Mouse (Mus musculus) limb, embryonic 14.5 days (tissue): ENCODE measurements around the gene Vti1a. TPM values are rescaled to one million over a fixed set of nuclear protein-coding genes. Genes with fewer than 3 reads are reported as not detected.

ENCODE experiments used
- ATAC-seq: fragments of 200-750 bp; cut with Nextera tagmentation; 2 replicates; pipeline ENCODE4 v1.8.0; 2017; ENCODE audit warnings: low read depth, moderate number of reproducible peaks, moderate TSS enrichment; ENCODE audit not compliant: low FRiP score
- DNase-seq: peaks from one replicate; pipeline ENCODE4 v3.0.0-alpha.2; 2015; ENCODE audit warnings: low spot score
- H3K27ac ChIP-seq: fragments of 300-500 bp; sonication (generic); replicated peaks from 2 replicates; pipeline ENCODE4 v1.5.1; 2014; ENCODE audit warnings: low read depth, mild to moderate bottlenecking, low read length, moderate library complexity, mixed read lengths
- H3K27me3 ChIP-seq: fragments of 300-500 bp; sonication (generic); 2 replicates; pipeline ENCODE4 v1.6.1; 2014; ENCODE audit warnings: low read length, mixed read lengths; ENCODE audit not compliant: control insufficient read depth, insufficient read depth
- H3K36me3 ChIP-seq: fragments of 300-500 bp; sonication (generic); 2 replicates; pipeline ENCODE4 v1.6.1; 2014; ENCODE audit warnings: mild to moderate bottlenecking, low read length, moderate library complexity, mixed read lengths; ENCODE audit not compliant: control insufficient read depth, insufficient read depth
- H3K4me1 ChIP-seq: fragments of 300-500 bp; sonication (generic); 2 replicates; pipeline ENCODE4 v1.6.1; 2014; ENCODE audit warnings: antibody characterized with exemption, low read length, mixed read lengths; ENCODE audit not compliant: control insufficient read depth, insufficient read depth
- H3K4me2 ChIP-seq: fragments of 300-500 bp; sonication (generic); replicated peaks from 2 replicates; pipeline ENCODE4 v1.6.1; 2014; ENCODE audit warnings: low read depth, mild to moderate bottlenecking, low read length, moderate library complexity; ENCODE audit not compliant: severe bottlenecking
- H3K4me3 ChIP-seq: fragments of 300-500 bp; sonication (generic); replicated peaks from 2 replicates; pipeline ENCODE4 v1.5.1; 2014; ENCODE audit warnings: low read length
- H3K9ac ChIP-seq: fragments of 300-500 bp; sonication (generic); 2 replicates; pipeline ENCODE4 v1.6.1; 2014; ENCODE audit warnings: mild to moderate bottlenecking, low read depth, low read length, moderate library complexity; ENCODE audit not compliant: severe bottlenecking
- H3K9me3 ChIP-seq: fragments of 300-500 bp; sonication (generic); 2 replicates; pipeline ENCODE4 v1.6.1; 2016; ENCODE audit warnings: low read length; ENCODE audit not compliant: control insufficient read depth
- POLR2A ChIP-seq: fragments of 200-500 bp; IDR thresholded peaks from 2 replicates; pipeline ENCODE4 v1.8.0; 2012; ENCODE audit warnings: inconsistent platforms, mild to moderate bottlenecking, moderate library complexity, borderline replicate concordance; ENCODE audit not compliant: insufficient read depth, insufficient read length; ENCODE audit errors: extremely low read depth
- WGBS: fragments of 180-500 bp; shearing (Covaris S2); extraction: QIAGEN DNeasy Blood & Tissue Kit; methylation state at CpG from one replicate; pipeline ENCODE4 v1.1.7; 2014; 5-methylcytosine and 5-hydroxymethylcytosine counted together
- polyA plus RNA-seq, 2 experiments: library from polyadenylated mRNA; depleted of rRNA in 1 of 2; stranded (reverse) in 1 of 2; unstranded in 1 of 2; fragments of >200 nt; fragmentation: Nextera tagmentation in 1 of 2; extraction: Ambion mirVana in 1 of 2; gene quantifications; 2 replicates each; pipeline versions ENCODE4 v1.2.1 to v1.2.3; 2012 to 2014

Gene Vti1a
- polyA plus RNA-seq, 2 experiments: 14.7 to 22.8 TPM

GRCm38 (mm10) chr19:55662521-55663223, 346.6 kb downstream of the Vti1a start:
- Histone ChIP-seq H3K27me3 (no peaks in the 10 kb centered on the region), H3K36me3 (no peaks in the 10 kb centered on the region), H3K4me3 (no peak overlapping the region), H3K9ac (no peak overlapping the region), H3K4me1 (peaks cover 12% of the 10 kb centered on the region), H3K4me2 (no peak overlapping the region), H3K27ac (no peak overlapping the region), H3K9me3 (no peaks in the 10 kb centered on the region)
- WGBS: 18% methylated on average over 5 of the region's 5 CpGs
- no peak for TF ChIP-seq POLR2A
- ATAC-seq (peak; percentile 41; the same call in 1 of the 2 replicates), DNase-seq (peak; percentile 25)

- peak; percentile 33 for DNase-seq
- no peak overlapping the region for H3K27ac ChIP-seq
- no peak for ATAC-seq
Observed at GRCm38 (mm10) chr19:55667787-55668186, 351.7 kb downstream of the Vti1a start.

GRCm38 (mm10) chr19:55668896-55669295, 352.8 kb downstream of the Vti1a start:
- peak; percentile 29 for DNase-seq
- no peaks in the 10 kb centered on the region for H3K36me3 ChIP-seq
- H3K27me3 ChIP-seq: no peaks in the 10 kb centered on the region
- no peak for TF ChIP-seq POLR2A
- no peak for ATAC-seq
- H3K4me2 ChIP-seq: no peak overlapping the region
- H3K9ac ChIP-seq: no peak overlapping the region
- no peak overlapping the region for H3K4me3 ChIP-seq
- peaks cover 13% of the 10 kb centered on the region for H3K4me1 ChIP-seq
- WGBS: 27% methylated on average over 9 of the region's 9 CpGs
- H3K27ac ChIP-seq: no peak overlapping the region
- no peaks in the 10 kb centered on the region for H3K9me3 ChIP-seq

More at GRCm38 (mm10) chr19:55667787-55668186, 351.7 kb downstream of the Vti1a start:
- Histone ChIP-seq H3K4me2 (no peak overlapping the region), H3K27me3 (no peaks in the 10 kb centered on the region), H3K4me1 (peaks cover 13% of the 10 kb centered on the region), H3K9ac (no peak overlapping the region), H3K9me3 (no peaks in the 10 kb centered on the region), H3K36me3 (no peaks in the 10 kb centered on the region), H3K4me3 (no peak overlapping the region)
- TF ChIP-seq POLR2A: no peak
- WGBS: 20% methylated on average over 9 of the region's 9 CpGs

Other genes with a start within 250 kb of the Vti1a start
- 15.9 and 19.1 TPM in 2 replicates for gene Gpam, start 189.1 kb upstream of the Vti1a start, polyA plus RNA-seq (2012; rRNA removed)
- gene Gpam, start 189.1 kb upstream of the Vti1a start, polyA plus RNA-seq (2014; fragmentation: Nextera tagmentation; extraction: Ambion mirVana): 16.0 and 18.2 TPM in 2 replicates
- gene Tectb, start 135.6 kb upstream of the Vti1a start, polyA plus RNA-seq (2012; rRNA removed): not detected in 2 replicates
- 0.11 TPM in 1 of 2 replicates, not detected in the other for gene Tectb, start 135.6 kb upstream of the Vti1a start, polyA plus RNA-seq (2014; fragmentation: Nextera tagmentation; extraction: Ambion mirVana)
- 0.11 and 0.13 TPM in 2 replicates for gene Gucy2g, start 75.1 kb upstream of the Vti1a start, polyA plus RNA-seq (2012; rRNA removed)
- gene Gucy2g, start 75.1 kb upstream of the Vti1a start, polyA plus RNA-seq (2014; fragmentation: Nextera tagmentation; extraction: Ambion mirVana): 0.04 TPM in 1 of 2 replicates, not detected in the other
- gene Acsl5, start 64.4 kb upstream of the Vti1a start, polyA plus RNA-seq (2012; rRNA removed): 8.5 and 13.6 TPM in 2 replicates
- 32.1 and 42.8 TPM in 2 replicates for gene Acsl5, start 64.4 kb upstream of the Vti1a start, polyA plus RNA-seq (2014; fragmentation: Nextera tagmentation; extraction: Ambion mirVana)
- 27.8 and 32.6 TPM in 2 replicates for gene Zdhhc6, start 263 bp upstream of the Vti1a start, polyA plus RNA-seq (2012; rRNA removed)
- gene Zdhhc6, start 263 bp upstream of the Vti1a start, polyA plus RNA-seq (2014; fragmentation: Nextera tagmentation; extraction: Ambion mirVana): 78.9 and 85.1 TPM in 2 replicates